Mouse (Mus musculus): ENCODE measurements around the gene D630023F18Rik.

D630023F18Rik gene

DNA sequence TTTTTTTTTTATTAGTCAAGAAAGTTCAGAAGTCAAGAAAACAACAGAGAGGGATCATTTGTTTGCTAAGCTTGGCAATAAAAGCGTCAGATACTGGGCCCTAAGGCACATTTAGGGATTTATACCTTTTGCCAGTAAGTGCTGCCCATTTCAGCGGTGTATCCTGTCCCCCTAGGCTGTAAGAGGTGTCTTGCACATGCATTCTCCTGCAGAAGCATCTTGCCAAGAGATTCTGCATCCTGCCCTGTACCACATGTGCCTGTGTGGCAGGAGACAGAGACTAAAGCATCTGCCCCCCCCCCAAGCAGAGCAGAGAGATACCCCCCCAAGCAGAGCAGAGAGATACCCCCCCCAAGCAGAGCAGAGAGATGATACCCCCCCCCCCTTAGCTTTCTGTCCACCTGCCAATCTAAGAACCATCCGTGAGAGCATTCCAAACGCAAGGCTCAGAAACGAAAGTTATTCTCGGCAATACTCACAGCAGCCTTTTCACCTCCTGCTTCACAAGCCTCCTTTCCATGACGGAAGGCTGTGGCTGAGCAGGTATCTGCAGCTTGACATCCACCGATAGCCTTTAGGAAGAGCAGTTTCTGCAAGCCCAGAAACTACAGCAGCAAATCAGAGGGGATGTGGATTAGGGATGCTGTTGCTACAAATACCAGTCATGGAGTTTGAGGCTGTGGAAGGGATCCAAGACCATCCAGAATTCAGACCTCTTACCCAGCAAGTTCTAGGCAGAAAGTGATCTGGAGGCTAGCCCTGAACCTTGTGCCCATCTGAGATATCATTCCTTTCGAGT lies at the start of gene D630023F18Rik:
Gene D630023F18Rik (minus strand): TSS at position 641 of the 799 bp plus-strand sequence.
- no peak for DNase-seq (ENCODE audit: low spot score in 2 of 2)

GRCm38 (mm10) chr1:65171579-65171978 lies 48.6 kb upstream of the D630023F18Rik start:
- no peak for DNase-seq (ENCODE audit: low spot score in 2 of 2)

GRCm38 (mm10) chr1:65169947-65170346 lies 46.9 kb upstream of the D630023F18Rik start:
- DNase-seq (ENCODE audit: low spot score in 2 of 2) = no peak

DNA sequence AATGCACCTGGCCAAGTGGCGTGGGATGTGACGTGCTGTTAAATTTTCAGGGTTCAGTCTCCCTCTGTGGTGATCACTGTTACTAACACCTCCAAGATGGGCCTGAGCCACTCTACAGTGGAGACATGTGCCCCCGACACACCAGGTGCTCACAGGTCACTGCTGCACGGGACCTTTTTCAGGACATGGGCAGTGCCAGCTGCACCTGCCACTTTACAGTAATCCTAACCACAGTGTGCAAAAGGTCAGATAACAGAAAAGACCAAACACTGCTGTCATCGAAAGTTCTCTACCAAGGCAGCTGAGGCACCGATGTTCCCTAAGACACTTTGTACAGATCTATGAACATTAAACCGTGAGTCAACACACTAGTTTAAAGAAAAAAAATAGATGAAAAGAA lies 46.5 kb upstream of the D630023F18Rik start:
- no peak for DNase-seq (ENCODE audit: low spot score in 2 of 2)

DNA sequence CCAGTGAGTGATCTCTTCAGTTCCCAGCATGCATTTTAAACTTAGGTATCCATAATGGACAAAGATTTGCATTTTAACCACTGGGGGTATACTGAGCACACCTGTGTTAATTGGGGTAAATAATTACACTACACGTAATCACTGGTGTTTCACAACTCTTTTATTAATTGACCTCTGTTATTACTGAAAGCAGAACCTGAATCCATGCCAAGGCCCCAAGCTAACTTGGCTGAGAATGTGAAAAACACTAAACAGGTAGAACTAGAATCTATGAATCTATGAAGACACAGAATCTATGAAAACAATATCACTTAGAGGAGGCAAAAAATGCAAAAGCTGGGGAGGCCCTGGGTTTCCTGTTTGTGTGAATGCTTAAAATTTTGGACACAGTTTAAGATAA lies 44.5 kb upstream of the D630023F18Rik start:
- DNase-seq (ENCODE audit: low spot score in 2 of 2) = no peak

GRCm38 (mm10) chr1:65162210-65162609 lies 39.2 kb upstream of the D630023F18Rik start:
- no peak for DNase-seq (ENCODE audit: low spot score in 2 of 2)

- DNase-seq (ENCODE audit: low spot score in 2 of 2) = no peak
Measured at GRCm38 (mm10) chr1:65156111-65156510, 33.1 kb upstream of the D630023F18Rik start.

GRCm38 (mm10) chr1:65154814-65155213 lies 31.8 kb upstream of the D630023F18Rik start:
- no peak for DNase-seq (ENCODE audit: low spot score in 2 of 2)

DNA sequence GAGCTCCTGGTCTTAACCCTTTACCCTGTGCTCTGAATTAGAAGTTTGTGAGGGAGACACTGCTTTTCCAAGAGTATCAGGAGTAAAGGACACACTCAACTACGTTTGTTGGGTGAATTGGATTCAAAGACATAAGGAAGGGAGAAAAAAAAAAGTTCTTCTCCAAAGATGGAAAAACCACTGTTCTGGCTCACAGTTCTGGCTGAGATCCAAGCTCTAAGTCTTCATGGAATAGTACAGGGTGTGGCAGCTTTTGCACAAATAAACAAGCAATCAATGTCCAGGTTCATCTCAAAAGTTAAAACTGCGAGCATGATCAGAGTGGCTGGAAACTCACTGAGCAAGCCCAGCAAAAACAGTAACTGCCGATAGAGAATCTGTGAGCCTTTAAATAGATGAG lies 25.0 kb upstream of the D630023F18Rik start:
- DNase-seq (ENCODE audit: low spot score in 2 of 2) = no peak

DNA sequence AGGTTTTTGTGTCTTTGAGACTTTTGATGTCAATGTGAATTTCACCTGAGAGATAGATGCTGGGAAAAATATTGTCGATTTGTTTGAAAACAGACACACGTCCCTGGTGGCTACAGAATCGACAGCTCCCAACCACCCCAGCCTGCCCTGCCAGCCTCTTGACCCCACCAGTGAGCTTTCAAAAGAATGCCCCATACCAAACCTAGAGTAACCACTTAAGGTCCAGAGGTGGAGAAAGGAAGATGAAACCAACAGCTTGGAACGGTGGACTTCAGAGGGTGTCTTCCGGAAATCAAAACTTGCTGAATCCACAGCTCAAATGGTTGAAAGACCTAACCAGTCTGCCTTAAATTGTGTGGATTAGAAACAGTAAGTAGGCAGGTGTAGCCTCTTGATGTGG lies 24.3 kb upstream of the D630023F18Rik start:
- no peak for DNase-seq (ENCODE audit: low spot score in 2 of 2)

- DNase-seq (ENCODE audit: low spot score in 2 of 2) = no peak
Measured at GRCm38 (mm10) chr1:65146601-65147000, 23.6 kb upstream of the D630023F18Rik start.

DNA sequence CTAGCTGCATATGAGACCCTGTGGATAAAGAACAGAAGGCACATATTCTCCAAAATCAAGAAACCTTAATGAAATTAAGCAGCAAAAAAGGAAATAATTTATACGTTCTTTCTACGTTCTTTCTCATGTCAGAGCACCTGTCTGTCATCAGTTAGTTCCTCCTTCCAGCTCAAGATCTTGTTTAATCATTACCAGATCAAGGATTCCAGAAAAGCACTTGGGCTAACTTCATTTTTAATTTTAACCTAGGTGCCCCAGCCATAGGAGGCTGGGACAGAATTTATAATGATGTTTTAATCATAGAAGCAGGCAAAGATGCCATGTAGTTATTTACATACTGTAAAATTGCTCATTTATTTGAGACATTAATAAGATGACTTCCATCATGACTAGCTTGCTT lies 21.8 kb upstream of the D630023F18Rik start:
- no peak for DNase-seq (ENCODE audit: low spot score in 2 of 2)

DNA sequence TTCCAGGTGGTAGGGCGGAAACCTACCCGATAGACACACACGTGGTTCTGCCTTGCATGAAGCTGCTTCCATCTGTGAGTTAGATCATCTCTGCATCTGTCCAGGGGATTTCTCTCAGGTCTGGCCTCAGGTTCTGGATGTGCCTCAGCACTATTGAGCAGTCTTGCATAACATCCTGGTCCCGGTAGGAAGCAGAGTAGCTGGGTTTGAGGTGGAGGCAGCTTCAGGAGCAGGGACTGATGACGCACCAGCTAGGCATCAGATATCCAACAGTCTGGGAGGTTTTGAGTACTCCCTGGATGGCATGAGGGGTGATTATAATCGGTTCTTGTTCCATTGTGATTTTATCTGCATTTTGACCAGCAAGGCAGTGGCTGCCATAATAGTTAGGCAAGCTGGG lies 14.5 kb upstream of the D630023F18Rik start:
- DNase-seq (ENCODE audit: low spot score in 2 of 2) = no peak

DNA sequence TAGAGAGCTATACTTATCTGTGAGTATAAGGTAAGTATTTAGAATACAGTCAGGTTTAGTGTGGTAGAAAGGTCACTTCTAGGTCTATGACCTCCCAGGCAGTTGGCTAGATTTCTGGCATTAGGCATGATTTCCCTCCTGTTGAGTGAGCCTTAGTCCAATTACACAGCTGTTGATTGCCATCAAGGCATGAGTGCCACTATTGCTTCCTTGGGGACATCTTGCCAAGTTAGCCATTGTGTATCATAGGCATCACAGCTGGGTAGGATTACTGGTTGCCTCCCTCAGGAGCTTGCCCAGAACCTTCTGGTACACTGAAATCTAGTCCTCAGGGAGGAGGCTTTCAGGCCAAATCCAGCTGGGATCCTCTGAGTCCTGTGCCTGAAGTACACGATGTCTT lies 9.8 kb upstream of the D630023F18Rik start:
- DNase-seq (ENCODE audit: low spot score in 2 of 2) = no peak

DNA sequence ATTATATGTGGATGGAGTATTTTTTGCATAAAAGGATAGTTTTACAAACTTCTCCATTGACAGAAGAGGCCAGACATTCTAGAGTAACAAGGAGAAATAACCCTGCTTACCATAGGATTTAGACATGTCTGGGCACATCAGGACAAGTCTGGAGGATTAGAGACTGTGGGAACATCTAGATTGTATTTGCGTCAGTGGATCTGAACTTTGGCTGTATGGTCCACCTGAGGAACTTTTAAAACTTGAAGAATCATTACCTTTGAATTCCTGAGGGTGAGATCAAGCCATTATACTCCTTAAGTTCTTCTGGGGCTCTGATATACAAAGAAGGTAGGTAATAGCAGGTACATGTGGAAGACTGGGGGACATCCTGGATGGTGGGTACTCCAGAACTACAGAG lies 8.7 kb upstream of the D630023F18Rik start:
- DNase-seq (ENCODE audit: low spot score in 2 of 2) = no peak

GRCm38 (mm10) chr1:65130226-65130625 lies 7.2 kb upstream of the D630023F18Rik start:
- DNase-seq (ENCODE audit: low spot score in 2 of 2) = no peak

DNA sequence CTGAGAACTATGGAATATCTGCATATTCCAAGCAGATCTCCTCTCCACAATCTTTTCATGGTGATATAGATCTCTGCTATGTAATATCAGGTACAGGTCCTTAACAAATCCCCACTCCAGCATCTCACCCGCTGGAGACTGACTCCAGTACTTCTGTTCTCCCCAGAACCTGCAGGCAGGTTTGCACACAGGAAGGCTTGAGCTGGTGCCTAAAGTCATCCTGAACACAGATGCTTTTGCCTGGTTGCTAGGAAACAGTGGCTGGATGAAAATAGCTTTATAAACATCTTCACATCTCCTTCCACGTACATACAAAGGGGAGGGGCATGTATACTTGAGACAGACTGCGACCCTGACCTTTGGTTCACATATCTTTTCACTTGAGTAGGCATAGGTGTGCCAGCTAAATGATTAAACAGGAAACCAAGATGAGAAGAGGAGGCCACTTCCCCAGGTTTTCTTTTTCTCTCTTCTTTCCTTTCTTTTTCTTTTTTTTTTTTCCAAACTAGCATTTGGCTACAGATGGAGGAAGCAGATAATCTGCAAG lies 6.7 kb upstream of the D630023F18Rik start:
- no peak for DNase-seq (ENCODE audit: low spot score in 2 of 2)

GRCm38 (mm10) chr1:65119438-65119837 lies 3.6 kb downstream of the D630023F18Rik start, which contains the start of gene Gm28845:
TSS of gene Gm28845 (minus strand) at chr1:65119558.
- DNase-seq (ENCODE audit: low spot score in 2 of 2) = no peak

- DNase-seq (ENCODE audit: low spot score in 2 of 2) = no peak
Measured at GRCm38 (mm10) chr1:65118150-65118913, 4.7 kb downstream of the D630023F18Rik start.

DNA sequence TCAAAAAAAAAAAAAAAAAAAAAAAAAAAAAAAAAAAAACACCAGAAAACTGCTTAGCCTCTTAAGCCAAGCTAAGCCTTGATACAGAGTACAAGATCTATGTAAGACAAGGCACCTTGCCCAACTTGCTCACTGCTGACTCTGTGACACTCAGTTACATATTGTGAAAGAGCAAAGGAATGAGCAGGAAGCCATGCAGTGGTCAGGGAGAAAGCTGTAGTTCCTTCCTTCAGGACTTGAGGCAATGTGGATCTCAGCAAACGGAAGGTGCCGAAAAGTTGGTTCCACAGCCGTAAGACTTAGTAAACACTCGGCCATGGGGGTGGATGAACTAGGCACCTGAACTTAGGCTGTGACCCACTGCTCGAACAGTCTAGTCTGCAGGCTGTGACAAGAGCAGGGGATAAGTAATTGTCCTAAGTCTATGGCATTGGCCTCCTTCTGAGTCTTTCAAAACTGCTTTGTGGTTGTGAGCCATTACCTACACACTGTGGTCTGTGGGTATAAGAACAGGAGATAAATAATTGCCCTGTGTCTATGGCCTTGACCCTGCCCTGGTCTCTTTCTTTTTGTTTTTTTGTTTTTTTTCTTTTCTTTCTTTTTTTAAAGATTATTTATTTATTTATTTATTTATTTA lies 9.4 kb downstream of the D630023F18Rik start:
- no peak for DNase-seq (ENCODE audit: low spot score in 2 of 2)

DNA sequence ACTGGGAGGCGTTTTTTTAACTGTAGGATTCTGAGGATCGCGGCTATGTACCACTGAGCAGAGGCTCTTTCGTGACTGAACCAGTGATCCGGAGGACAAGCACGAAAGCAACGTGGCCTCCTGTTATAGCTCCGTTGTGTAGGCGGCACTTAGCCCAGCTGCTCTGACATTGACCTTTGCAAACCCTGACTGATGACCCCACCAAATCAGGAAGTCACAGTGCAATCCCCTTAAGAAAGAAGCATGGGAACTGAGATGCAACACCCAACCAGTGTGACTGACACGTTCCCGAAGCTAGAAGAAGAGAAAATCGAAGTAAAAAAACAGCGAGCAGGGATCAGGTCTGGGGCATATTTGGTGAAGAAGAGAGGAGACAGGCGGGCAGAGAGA lies 10.2 kb downstream of the D630023F18Rik start:
- DNase-seq (ENCODE audit: low spot score in 2 of 2) = no peak

Measured in thymus, postnatal 10 days (tissue).